Mouse (Mus musculus) heart, embryonic 12.5 days (tissue): ENCODE measurements around the gene Trmt1. TPM values are rescaled to one million over a fixed set of nuclear protein-coding genes. Genes with fewer than 3 reads are reported as not detected.

Source experiments
- ATAC-seq: fragments of 200-750 bp; cut with Nextera tagmentation; 2 replicates; pipeline ENCODE4 v1.8.0; 2017; ENCODE audit warnings: moderate TSS enrichment, moderate library complexity; ENCODE audit not compliant: insufficient number of reproducible peaks, low FRiP score
- H3K27ac ChIP-seq: fragments of 300-500 bp; sonication (generic); 2 replicates; pipeline ENCODE4 v1.5.1; 2016; ENCODE audit warnings: mild to moderate bottlenecking, moderate library complexity; ENCODE audit not compliant: poor library complexity, severe bottlenecking
- H3K27me3 ChIP-seq: fragments of 300-500 bp; sonication (generic); replicated peaks from 2 replicates; pipeline ENCODE4 v1.6.1; 2016; ENCODE audit warnings: mild to moderate bottlenecking, moderate library complexity
- H3K36me3 ChIP-seq: fragments of 300-500 bp; sonication (generic); 2 replicates; pipeline ENCODE4 v1.6.1; 2016; ENCODE audit warnings: mild to moderate bottlenecking, moderate library complexity
- H3K4me1 ChIP-seq: fragments of 300-500 bp; sonication (generic); replicated peaks from 2 replicates; pipeline ENCODE4 v1.6.1; 2016; ENCODE audit warnings: mild to moderate bottlenecking
- H3K4me2 ChIP-seq: fragments of 300-500 bp; sonication (generic); 2 replicates; pipeline ENCODE4 v1.6.1; 2016; ENCODE audit warnings: mild to moderate bottlenecking, moderate library complexity
- H3K4me3 ChIP-seq: fragments of 300-500 bp; sonication (generic); 2 replicates; pipeline ENCODE4 v1.5.1; 2016; ENCODE audit warnings: mild to moderate bottlenecking
- H3K9ac ChIP-seq: fragments of 300-500 bp; sonication (generic); 2 replicates; pipeline ENCODE4 v1.6.1; 2016; ENCODE audit warnings: mild to moderate bottlenecking, moderate library complexity
- H3K9me3 ChIP-seq: fragments of 300-500 bp; sonication (generic); replicated peaks from 2 replicates; pipeline ENCODE4 v1.6.1; 2016; ENCODE audit warnings: mild to moderate bottlenecking, moderate library complexity
- WGBS: fragments of 180-500 bp; shearing (Covaris S2); methylation state at CpG from one replicate; pipeline ENCODE4 v1.1.7; 2016; 5-methylcytosine and 5-hydroxymethylcytosine counted together
- polyA plus RNA-seq: library from polyadenylated mRNA; unstranded; fragments of >200 nt; fragmentation: Nextera tagmentation; extraction: Ambion mirVana; gene quantifications from 2 replicates; pipeline ENCODE4 v1.2.1, GENCODE M21; 2016

Trmt1 gene
- polyA plus RNA-seq, 1 experiment from 2014 or later = 49.5 TPM

GRCm38 (mm10) chr8:84723571-84723900, 37.4 kb downstream of the Trmt1 start:
- H3K4me1 ChIP-seq = peaks cover 83% of the 10 kb centered on the region
- peak overlapping the region; percentile 71 for H3K9ac ChIP-seq
- 34% methylated on average over 7 of the region's 7 CpGs for WGBS
- H3K36me3 ChIP-seq = peaks cover 5% of the 10 kb centered on the region; the same call in 1 of the 2 replicates
- peak overlapping the region; percentile 96 for H3K27ac ChIP-seq
- peak overlapping the region; percentile 33 for H3K4me3 ChIP-seq
- peak; percentile 46 for ATAC-seq
- H3K9me3 ChIP-seq = no peaks in the 10 kb centered on the region
- peak overlapping the region; percentile 63 for H3K4me2 ChIP-seq
- H3K27me3 ChIP-seq = peaks cover 14% of the 10 kb centered on the region; the same call in 1 of the 2 replicates

DNA sequence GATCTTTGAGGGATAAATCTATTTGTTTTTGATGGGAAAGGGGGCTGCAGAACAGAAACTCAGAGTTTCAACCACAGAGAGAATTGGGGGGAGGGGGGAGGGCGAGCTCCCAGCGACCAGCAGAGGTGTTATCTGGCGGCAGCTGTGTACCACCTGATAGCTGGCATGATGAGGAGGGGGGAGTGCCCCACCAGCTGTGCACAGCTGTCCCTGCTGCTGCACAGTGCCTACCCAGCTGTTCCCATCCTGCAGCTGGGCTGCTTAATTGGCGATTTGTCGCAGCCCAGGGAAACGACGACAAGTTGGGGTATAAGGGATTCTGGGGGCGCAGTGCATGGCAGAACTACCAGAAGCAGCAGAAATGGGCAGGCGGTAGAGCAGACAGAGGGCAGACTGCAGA, 38.6 kb downstream of the Trmt1 start:
- Histone ChIP-seq H3K27ac (peak overlapping the region; percentile 96), H3K9me3 (no peaks in the 10 kb centered on the region), H3K9ac (peak overlapping the region; percentile 71), H3K27me3 (peaks cover 10% of the 10 kb centered on the region; the same call in 1 of the 2 replicates), H3K4me2 (peak overlapping the region; percentile 63), H3K36me3 (peaks cover 5% of the 10 kb centered on the region; the same call in 1 of the 2 replicates), H3K4me1 (peaks cover 83% of the 10 kb centered on the region), H3K4me3 (peak overlapping the region; percentile 33; the same call in 1 of the 2 replicates)
- ATAC-seq = 0 out of 2 replicates have a peak, but pooled peaks have one; percentile 33
- 40% methylated on average over 9 of the region's 9 CpGs for WGBS

GRCm38 (mm10) chr8:84725246-84725940, 39.3 kb downstream of the Trmt1 start:
- Histone ChIP-seq H3K4me1 (peaks cover 87% of the 10 kb centered on the region), H3K4me3 (peak overlapping the region; percentile 3; the same call in 1 of the 2 replicates), H3K9ac (peak overlapping the region; percentile 71), H3K27ac (peak overlapping the region; percentile 78), H3K36me3 (peaks cover 5% of the 10 kb centered on the region; the same call in 1 of the 2 replicates), H3K9me3 (no peaks in the 10 kb centered on the region), H3K4me2 (peak overlapping the region; percentile 63), H3K27me3 (peaks cover 10% of the 10 kb centered on the region; the same call in 1 of the 2 replicates)
- no peak for ATAC-seq
- 47% methylated on average over 10 of the region's 10 CpGs for WGBS

GRCm38 (mm10) chr8:84725941-84726259, 39.8 kb downstream of the Trmt1 start:
- peaks cover 5% of the 10 kb centered on the region; the same call in 1 of the 2 replicates for H3K36me3 ChIP-seq

DNA sequence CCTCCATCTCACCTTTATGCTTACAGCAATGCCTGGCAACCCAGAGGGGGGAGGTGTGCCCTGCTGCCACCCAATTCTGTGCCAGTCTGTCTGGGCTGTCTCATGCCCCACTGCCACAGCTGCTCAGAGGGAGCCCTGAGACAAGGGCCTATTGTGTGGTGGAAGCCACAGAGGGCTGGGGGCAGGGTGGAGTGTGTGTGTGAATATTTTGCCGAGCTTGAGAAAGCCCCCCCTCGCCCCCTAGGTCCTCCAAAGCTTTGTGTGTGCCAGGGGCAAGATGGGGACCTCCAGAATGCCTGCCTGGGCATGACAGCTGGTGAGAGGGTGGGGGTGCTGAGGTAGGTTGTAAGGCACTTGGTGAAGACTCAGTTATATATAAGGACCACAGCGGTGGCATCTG, 42.4 kb downstream of the Trmt1 start:
- no peak for ATAC-seq
- Histone ChIP-seq H3K9me3 (no peaks in the 10 kb centered on the region), H3K4me3 (no peak overlapping the region), H3K36me3 (no peaks in the 10 kb centered on the region), H3K27ac (0 out of 2 replicates have a peak overlapping the region, but pooled peaks have one; percentile 3), H3K4me1 (peaks cover 99% of the 10 kb centered on the region), H3K4me2 (no peak overlapping the region), H3K27me3 (no peaks in the 10 kb centered on the region), H3K9ac (no peak overlapping the region)
- 76% methylated on average over 3 of the region's 3 CpGs for WGBS

More at GRCm38 (mm10) chr8:84725941-84726259, 39.8 kb downstream of the Trmt1 start:
- ATAC-seq = peak; percentile 6; the same call in 1 of the 2 replicates
- Histone ChIP-seq H3K9me3 (no peaks in the 10 kb centered on the region), H3K4me1 (peaks cover 92% of the 10 kb centered on the region), H3K9ac (peak overlapping the region; percentile 71; the same call in 1 of the 2 replicates), H3K4me2 (peak overlapping the region; percentile 63), H3K4me3 (no peak overlapping the region), H3K27me3 (peaks cover 5% of the 10 kb centered on the region; the same call in 1 of the 2 replicates), H3K27ac (peak overlapping the region; percentile 78)
- WGBS = 21% methylated on average over 3 of the region's 3 CpGs

GRCm38 (mm10) chr8:84729921-84730362, 43.8 kb downstream of the Trmt1 start:
- H3K9me3 ChIP-seq = no peaks in the 10 kb centered on the region
- H3K36me3 ChIP-seq = no peaks in the 10 kb centered on the region
- H3K27ac ChIP-seq = peak overlapping the region; percentile 94
- no peak overlapping the region for H3K4me3 ChIP-seq
- no peak for ATAC-seq
- 79% methylated on average over 16 of the region's 16 CpGs for WGBS
- 0 out of 2 replicates have a peak overlapping the region, but pooled peaks have one; percentile 5 for H3K9ac ChIP-seq
- H3K4me1 ChIP-seq = peaks cover 97% of the 10 kb centered on the region
- H3K27me3 ChIP-seq = 0 out of 2 replicates have a peak, but pooled peaks cover 3% of the 10 kb centered on the region
- peak overlapping the region; percentile 35 for H3K4me2 ChIP-seq

DNA sequence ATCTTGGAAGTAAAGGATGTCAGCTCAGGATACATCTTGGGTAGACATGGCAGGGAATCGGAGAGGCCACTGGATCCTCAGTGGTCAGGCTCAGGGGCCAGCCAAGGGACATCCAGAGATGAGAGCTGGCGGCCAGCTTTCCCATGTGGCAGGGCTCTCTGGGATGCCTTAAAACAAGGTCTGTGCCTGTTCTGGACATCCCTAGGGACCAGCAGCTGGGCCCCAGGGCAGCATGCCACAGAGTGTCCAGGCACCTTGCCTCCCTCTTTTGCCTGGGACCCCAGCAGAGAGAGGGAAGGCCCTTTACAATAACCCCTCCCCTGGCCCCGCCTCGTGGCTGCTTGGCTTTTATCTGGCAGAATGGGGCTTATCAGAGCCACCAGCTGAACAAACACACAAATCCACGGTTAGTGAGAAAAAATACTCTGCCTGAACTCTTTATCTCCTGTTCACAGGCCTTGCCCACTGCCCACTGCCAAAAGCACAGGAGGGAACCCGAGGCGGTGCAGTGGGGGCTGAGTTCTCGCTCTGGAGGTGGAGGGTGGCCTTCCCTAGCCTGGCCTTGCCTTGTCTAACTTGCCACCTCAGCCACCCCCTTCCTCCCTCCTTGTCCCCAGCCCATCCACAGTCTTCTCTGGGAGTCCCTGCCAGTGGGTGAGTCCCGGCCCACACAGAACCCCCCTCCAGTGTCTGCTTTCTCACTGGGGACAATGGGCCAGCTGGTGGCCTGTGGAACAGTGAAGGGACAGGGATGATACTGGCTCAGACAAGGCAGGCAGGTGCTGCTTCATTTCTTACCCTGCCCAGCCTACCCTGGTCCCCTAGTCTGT, 44.6 kb downstream of the Trmt1 start:
- peak overlapping the region; percentile 94 for H3K27ac ChIP-seq
- H3K4me1 ChIP-seq = peaks cover 97% of the 10 kb centered on the region
- H3K9me3 ChIP-seq = no peaks in the 10 kb centered on the region
- H3K27me3 ChIP-seq = 0 out of 2 replicates have a peak, but pooled peaks cover 3% of the 10 kb centered on the region
- H3K4me2 ChIP-seq = peak overlapping the region; percentile 35
- peak overlapping the region; percentile 53 for H3K9ac ChIP-seq
- peak; percentile 91 for ATAC-seq
- H3K4me3 ChIP-seq = no peak overlapping the region
- WGBS = 15% methylated on average over 9 of the region's 9 CpGs
- H3K36me3 ChIP-seq = no peaks in the 10 kb centered on the region

GRCm38 (mm10) chr8:84731371-84732177, 45.5 kb downstream of the Trmt1 start:
- H3K36me3 ChIP-seq = no peaks in the 10 kb centered on the region
- peak overlapping the region; percentile 35 for H3K4me2 ChIP-seq
- H3K9ac ChIP-seq = peak overlapping the region; percentile 53
- no peak overlapping the region for H3K4me3 ChIP-seq
- H3K27ac ChIP-seq = peak overlapping the region; percentile 94
- ATAC-seq = no peak
- 60% methylated on average over 11 of the region's 11 CpGs for WGBS
- no peaks in the 10 kb centered on the region for H3K9me3 ChIP-seq
- peaks cover 97% of the 10 kb centered on the region for H3K4me1 ChIP-seq
- 0 out of 2 replicates have a peak, but pooled peaks cover 3% of the 10 kb centered on the region for H3K27me3 ChIP-seq

- 0 out of 2 replicates have a peak, but pooled peaks cover 3% of the 10 kb centered on the region for H3K27me3 ChIP-seq
Measured at GRCm38 (mm10) chr8:84732545-84732944, 46.4 kb downstream of the Trmt1 start.

DNA sequence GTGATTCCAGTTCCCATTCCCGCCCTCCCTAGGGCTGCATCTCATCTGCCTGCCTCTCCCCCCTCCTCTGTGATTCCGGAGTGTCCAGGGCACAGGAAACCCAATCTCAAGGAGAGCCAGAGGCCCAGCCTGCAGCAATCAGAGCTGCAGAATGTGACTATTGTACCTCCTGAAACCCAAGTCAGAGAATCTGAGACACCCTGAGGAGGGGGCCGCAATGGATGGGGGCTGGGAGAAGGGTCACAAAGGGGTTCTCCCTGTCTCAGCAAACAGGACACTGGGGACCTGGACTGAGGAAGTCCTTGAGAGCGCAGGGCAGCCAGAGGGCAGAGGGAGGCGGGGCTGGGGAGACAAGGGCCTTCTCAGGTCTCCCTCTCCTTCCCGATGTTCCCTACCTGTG, 46.9 kb downstream of the Trmt1 start:
- H3K9me3 ChIP-seq = no peaks in the 10 kb centered on the region
- peaks cover 88% of the 10 kb centered on the region for H3K4me1 ChIP-seq
- H3K36me3 ChIP-seq = no peaks in the 10 kb centered on the region
- H3K4me2 ChIP-seq = peak overlapping the region; percentile 3; the same call in 1 of the 2 replicates
- no peak for ATAC-seq
- no peak overlapping the region for H3K4me3 ChIP-seq
- 0 out of 2 replicates have a peak, but pooled peaks cover 3% of the 10 kb centered on the region for H3K27me3 ChIP-seq
- H3K27ac ChIP-seq = peak overlapping the region; percentile 94
- H3K9ac ChIP-seq = 0 out of 2 replicates have a peak overlapping the region, but pooled peaks have one; percentile 41
- WGBS = 38% methylated on average over 6 of the region's 6 CpGs

More at GRCm38 (mm10) chr8:84732545-84732944, 46.4 kb downstream of the Trmt1 start:
- WGBS = 70% methylated on average over 5 of the region's 5 CpGs
- Histone ChIP-seq H3K4me1 (peaks cover 88% of the 10 kb centered on the region), H3K4me2 (peak overlapping the region; percentile 3; the same call in 1 of the 2 replicates), H3K9me3 (no peaks in the 10 kb centered on the region), H3K4me3 (no peak overlapping the region), H3K9ac (no peak overlapping the region), H3K27ac (peak overlapping the region; percentile 94), H3K36me3 (no peaks in the 10 kb centered on the region)
- no peak for ATAC-seq
